Mouse (Mus musculus): ENCODE results near the gene Acsf3. TPM values are rescaled to one million over a fixed set of nuclear protein-coding genes. Genes with fewer than 3 reads are reported as not detected.

The Acsf3 gene
- polyA plus RNA-seq, 1 experiment, result 18.6 TPM

- Histone ChIP-seq H3K4me1 (ENCODE audit: control insufficient read depth, insufficient read depth, low read length) (no peaks in the 10 kb centered on the region), H3K27ac (ENCODE audit: control insufficient read depth, insufficient read depth, low read depth, low read length) (no peak overlapping the region), H3K36me3 (ENCODE audit: control insufficient read depth, insufficient read depth, low read length) (no peaks in the 10 kb centered on the region), H3K27me3 (ENCODE audit: control insufficient read depth, insufficient read depth, low read length) (no peaks in the 10 kb centered on the region), H3K4me3 (ENCODE audit: control insufficient read depth, low read depth, low read length) (no peak overlapping the region)
- TF ChIP-seq POLR2A (IDR thresholded peaks at IDR 0.05; ENCODE audit: control insufficient read depth, low read depth, low read length) (no peak), CTCF (IDR thresholded peaks at IDR 0.05; ENCODE audit: control insufficient read depth, insufficient read depth, insufficient replicate concordance, low read depth, low read length) (no peak)
Measured at GRCm38 (mm10) chr8:122737071-122737470, 38.2 kb upstream of the Acsf3 start.

- no peaks in the 10 kb centered on the region for H3K27me3 ChIP-seq (ENCODE audit: control insufficient read depth, insufficient read depth, low read length)
Measured at GRCm38 (mm10) chr8:122737886-122738285, 37.4 kb upstream of the Acsf3 start.

GRCm38 (mm10) chr8:122739102-122739725 is 36.1 kb upstream of the Acsf3 start:
- Histone ChIP-seq H3K4me1 (ENCODE audit: control insufficient read depth, insufficient read depth, low read length) (no peaks in the 10 kb centered on the region), H3K27me3 (ENCODE audit: control insufficient read depth, insufficient read depth, low read length) (no peaks in the 10 kb centered on the region), H3K36me3 (ENCODE audit: control insufficient read depth, insufficient read depth, low read length) (no peaks in the 10 kb centered on the region), H3K4me3 (ENCODE audit: control insufficient read depth, low read depth, low read length) (no peak overlapping the region), H3K27ac (ENCODE audit: control insufficient read depth, insufficient read depth, low read depth, low read length) (no peak overlapping the region)
- no peak for TF ChIP-seq CTCF (IDR thresholded peaks at IDR 0.05; ENCODE audit: control insufficient read depth, insufficient read depth, insufficient replicate concordance, low read depth, low read length)
- TF ChIP-seq POLR2A (IDR thresholded peaks at IDR 0.05; ENCODE audit: control insufficient read depth, low read depth, low read length), result no peak

More at GRCm38 (mm10) chr8:122737886-122738285, 37.4 kb upstream of the Acsf3 start:
- Histone ChIP-seq H3K4me1 (ENCODE audit: control insufficient read depth, insufficient read depth, low read length) (no peaks in the 10 kb centered on the region), H3K36me3 (ENCODE audit: control insufficient read depth, insufficient read depth, low read length) (no peaks in the 10 kb centered on the region), H3K27ac (ENCODE audit: control insufficient read depth, insufficient read depth, low read depth, low read length) (no peak overlapping the region), H3K4me3 (ENCODE audit: control insufficient read depth, low read depth, low read length) (no peak overlapping the region)
- TF ChIP-seq CTCF (IDR thresholded peaks at IDR 0.05; ENCODE audit: control insufficient read depth, insufficient read depth, insufficient replicate concordance, low read depth, low read length) (no peak), POLR2A (IDR thresholded peaks at IDR 0.05; ENCODE audit: control insufficient read depth, low read depth, low read length) (no peak)

GRCm38 (mm10) chr8:122742471-122742870 is 32.8 kb upstream of the Acsf3 start:
- no peaks in the 10 kb centered on the region for H3K27me3 ChIP-seq (ENCODE audit: control insufficient read depth, insufficient read depth, low read length)
- H3K4me1 ChIP-seq (ENCODE audit: control insufficient read depth, insufficient read depth, low read length), result no peaks in the 10 kb centered on the region
- no peak overlapping the region for H3K4me3 ChIP-seq (ENCODE audit: control insufficient read depth, low read depth, low read length)
- TF ChIP-seq POLR2A (IDR thresholded peaks at IDR 0.05; ENCODE audit: control insufficient read depth, low read depth, low read length), result no peak
- no peaks in the 10 kb centered on the region for H3K36me3 ChIP-seq (ENCODE audit: control insufficient read depth, insufficient read depth, low read length)
- H3K27ac ChIP-seq (ENCODE audit: control insufficient read depth, insufficient read depth, low read depth, low read length), result no peak overlapping the region

- no peak overlapping the region for H3K27ac ChIP-seq (ENCODE audit: control insufficient read depth, insufficient read depth, low read depth, low read length)
- no peaks in the 10 kb centered on the region for H3K27me3 ChIP-seq (ENCODE audit: control insufficient read depth, insufficient read depth, low read length)
Measured at GRCm38 (mm10) chr8:122745022-122745749, 30.1 kb upstream of the Acsf3 start.

GRCm38 (mm10) chr8:122745750-122746275 is 29.5 kb upstream of the Acsf3 start:
- Histone ChIP-seq H3K27me3 (ENCODE audit: control insufficient read depth, insufficient read depth, low read length) (no peaks in the 10 kb centered on the region), H3K4me3 (ENCODE audit: control insufficient read depth, low read depth, low read length) (no peak overlapping the region), H3K27ac (ENCODE audit: control insufficient read depth, insufficient read depth, low read depth, low read length) (no peak overlapping the region), H3K4me1 (ENCODE audit: control insufficient read depth, insufficient read depth, low read length) (no peaks in the 10 kb centered on the region), H3K36me3 (ENCODE audit: control insufficient read depth, insufficient read depth, low read length) (no peaks in the 10 kb centered on the region)
- TF ChIP-seq CTCF (IDR thresholded peaks at IDR 0.05; ENCODE audit: control insufficient read depth, insufficient read depth, insufficient replicate concordance, low read depth, low read length) (no peak), POLR2A (IDR thresholded peaks at IDR 0.05; ENCODE audit: control insufficient read depth, low read depth, low read length) (no peak)

More at GRCm38 (mm10) chr8:122745022-122745749, 30.1 kb upstream of the Acsf3 start:
- no peak for TF ChIP-seq CTCF (IDR thresholded peaks at IDR 0.05; ENCODE audit: control insufficient read depth, insufficient read depth, insufficient replicate concordance, low read depth, low read length)
- no peak for TF ChIP-seq POLR2A (IDR thresholded peaks at IDR 0.05; ENCODE audit: control insufficient read depth, low read depth, low read length)
- no peak overlapping the region for H3K4me3 ChIP-seq (ENCODE audit: control insufficient read depth, low read depth, low read length)
- no peaks in the 10 kb centered on the region for H3K36me3 ChIP-seq (ENCODE audit: control insufficient read depth, insufficient read depth, low read length)
- H3K4me1 ChIP-seq (ENCODE audit: control insufficient read depth, insufficient read depth, low read length), result no peaks in the 10 kb centered on the region

GRCm38 (mm10) chr8:122746439-122746838 is 28.8 kb upstream of the Acsf3 start:
- no peaks in the 10 kb centered on the region for H3K4me1 ChIP-seq (ENCODE audit: control insufficient read depth, insufficient read depth, low read length)
- no peaks in the 10 kb centered on the region for H3K36me3 ChIP-seq (ENCODE audit: control insufficient read depth, insufficient read depth, low read length)
- no peak overlapping the region for H3K4me3 ChIP-seq (ENCODE audit: control insufficient read depth, low read depth, low read length)
- no peak overlapping the region for H3K27ac ChIP-seq (ENCODE audit: control insufficient read depth, insufficient read depth, low read depth, low read length)
- H3K27me3 ChIP-seq (ENCODE audit: control insufficient read depth, insufficient read depth, low read length), result no peaks in the 10 kb centered on the region
- TF ChIP-seq POLR2A (IDR thresholded peaks at IDR 0.05; ENCODE audit: control insufficient read depth, low read depth, low read length) (no peak), CTCF (IDR thresholded peaks at IDR 0.05; ENCODE audit: control insufficient read depth, insufficient read depth, insufficient replicate concordance, low read depth, low read length) (no peak)

Data from testis, adult 2 months (tissue).